Mouse (Mus musculus) kidney, postnatal 4 days (tissue): ENCODE results near the gene Cxcr4.
A peak's percentile ranks its signal among the peaks of the same experiment; 100 is the strongest.

Experiments
- DNase-seq, 2 experiments: peaks; one replicate each; pipeline ENCODE4 v3.0.0; 2021; ENCODE audit warnings: mixed read lengths in 2 of 2

The Cxcr4 gene

GRCm38 (mm10) chr1:128592211-128592741 lies at the start of gene Cxcr4:
Gene Cxcr4 (minus strand): TSS chr1:128592293.
- peak; percentile 84 to 91 for DNase-seq

GRCm38 (mm10) chr1:128639707-128640107 lies 47.6 kb upstream of the Cxcr4 start:
- no peak for DNase-seq

GRCm38 (mm10) chr1:128637230-128637740 lies 45.2 kb upstream of the Cxcr4 start:
- DNase-seq = no peak

GRCm38 (mm10) chr1:128636258-128637229 lies 44.5 kb upstream of the Cxcr4 start:
- DNase-seq = peak in 1 of 2 experiments; percentile 13

- peak; percentile 67 for DNase-seq
These were observed 41.8 kb upstream of the Cxcr4 start for GRCm38 (mm10) chr1:128633711-128634379.

GRCm38 (mm10) chr1:128632522-128632921 lies 40.4 kb upstream of the Cxcr4 start:
- no peak for DNase-seq

GRCm38 (mm10) chr1:128626144-128626678 lies 34.1 kb upstream of the Cxcr4 start:
- no peak for DNase-seq

GRCm38 (mm10) chr1:128623594-128623887 lies 31.4 kb upstream of the Cxcr4 start:
- no peak for DNase-seq

GRCm38 (mm10) chr1:128622867-128623593 lies 30.9 kb upstream of the Cxcr4 start:
- DNase-seq = peak; percentile 22 to 45

- DNase-seq = no peak
These were observed 25.7 kb upstream of the Cxcr4 start for GRCm38 (mm10) chr1:128617654-128618310.

- no peak for DNase-seq
These were observed 24.5 kb upstream of the Cxcr4 start for GRCm38 (mm10) chr1:128616586-128616985.

GRCm38 (mm10) chr1:128615459-128615806 lies 23.3 kb upstream of the Cxcr4 start:
- DNase-seq = no peak

- DNase-seq = peak in 1 of 2 experiments; percentile 22
These were observed 22.8 kb upstream of the Cxcr4 start for GRCm38 (mm10) chr1:128614653-128615458.

- DNase-seq = no peak
These were observed 16.0 kb upstream of the Cxcr4 start for GRCm38 (mm10) chr1:128608119-128608518.

GRCm38 (mm10) chr1:128607423-128607822 lies 15.3 kb upstream of the Cxcr4 start:
- DNase-seq = no peak

GRCm38 (mm10) chr1:128605794-128606193 lies 13.7 kb upstream of the Cxcr4 start:
- no peak for DNase-seq

GRCm38 (mm10) chr1:128602688-128603385 lies 10.7 kb upstream of the Cxcr4 start:
- no peak for DNase-seq

- peak; percentile 26 to 47 for DNase-seq
These were observed 10.1 kb upstream of the Cxcr4 start for GRCm38 (mm10) chr1:128602018-128602687.

- no peak for DNase-seq
These were observed 9.2 kb upstream of the Cxcr4 start for GRCm38 (mm10) chr1:128601307-128601706.

- no peak for DNase-seq
These were observed 8.5 kb upstream of the Cxcr4 start for GRCm38 (mm10) chr1:128600549-128600948.
